Mouse (Mus musculus) heart, adult 8-10 months (tissue): ENCODE data around the gene Ildr2. TPM values are rescaled to one million over a fixed set of nuclear protein-coding genes. Genes with fewer than 3 reads are reported as not detected.

Experiments used
- DNase-seq: peaks from one replicate; pipeline ENCODE4 v3.0.0; 2022; ENCODE audit warnings: low spot score
- total RNA-seq, 4 experiments: library from RNA; stranded (reverse); gene quantifications; 2 replicates each; pipeline ENCODE4 v1.2.4; 2022

Gene Ildr2
- total RNA-seq, 4 experiments from 2014 or later = 2.7 to 3.2 (median 2.9) TPM

- DNase-seq = no peak
Measured at GRCm38 (mm10) chr1:166283451-166283850, 29.5 kb downstream of the Ildr2 start.

- DNase-seq = no peak
Measured at GRCm38 (mm10) chr1:166284390-166284789, 30.5 kb downstream of the Ildr2 start.

GRCm38 (mm10) chr1:166286231-166286630, 32.3 kb downstream of the Ildr2 start:
- no peak for DNase-seq

- DNase-seq = no peak
Measured at GRCm38 (mm10) chr1:166290562-166290961, 36.6 kb downstream of the Ildr2 start.

- no peak for DNase-seq
Measured at GRCm38 (mm10) chr1:166293086-166293485, 39.1 kb downstream of the Ildr2 start.

- no peak for DNase-seq
Measured at GRCm38 (mm10) chr1:166295548-166295947, 41.6 kb downstream of the Ildr2 start.

GRCm38 (mm10) chr1:166296371-166296770, 42.4 kb downstream of the Ildr2 start:
- no peak for DNase-seq

- no peak for DNase-seq
Measured at GRCm38 (mm10) chr1:166296971-166297370, 43.0 kb downstream of the Ildr2 start.

GRCm38 (mm10) chr1:166297499-166298111, 43.7 kb downstream of the Ildr2 start:
- DNase-seq = no peak

- DNase-seq = no peak
Measured at GRCm38 (mm10) chr1:166298884-166299283, 44.9 kb downstream of the Ildr2 start.

GRCm38 (mm10) chr1:166299821-166300220, 45.9 kb downstream of the Ildr2 start:
- no peak for DNase-seq

- no peak for DNase-seq
Measured at GRCm38 (mm10) chr1:166300526-166300925, 46.6 kb downstream of the Ildr2 start.

GRCm38 (mm10) chr1:166304352-166305240, 50.7 kb downstream of the Ildr2 start:
- DNase-seq = no peak

- no peak for DNase-seq
Measured at GRCm38 (mm10) chr1:166308471-166308850, 54.5 kb downstream of the Ildr2 start.

- DNase-seq = no peak
Measured at GRCm38 (mm10) chr1:166308851-166309715, 55.1 kb downstream of the Ildr2 start.

- no peak for DNase-seq
Measured at GRCm38 (mm10) chr1:166311151-166311550, 57.2 kb downstream of the Ildr2 start.

- no peak for DNase-seq
Measured at GRCm38 (mm10) chr1:166313637-166314036, 59.7 kb downstream of the Ildr2 start.

GRCm38 (mm10) chr1:166315706-166316105, 61.8 kb downstream of the Ildr2 start:
- DNase-seq = no peak

GRCm38 (mm10) chr1:166319132-166319698, 65.3 kb downstream of the Ildr2 start:
- peak; percentile 45 for DNase-seq

GRCm38 (mm10) chr1:166326421-166326820, 72.5 kb downstream of the Ildr2 start:
- DNase-seq = no peak

GRCm38 (mm10) chr1:166330752-166331151, 76.8 kb downstream of the Ildr2 start:
- no peak for DNase-seq

GRCm38 (mm10) chr1:166339110-166339509, 85.2 kb downstream of the Ildr2 start:
- peak; percentile 16 for DNase-seq
